Mouse (Mus musculus): ENCODE measurements around the gene Dmkn. TPM values are rescaled to one million over a fixed set of nuclear protein-coding genes. Genes with fewer than 3 reads are reported as not detected.
"Not testable (repeated sequence)": the region's sequence is repeated elsewhere in the genome, so short reads cannot be mapped to it uniquely, and the experiment has no call there.

Dmkn gene
- polyA plus RNA-seq, 1 experiment from 2014 or later: 0.74 TPM

DNA sequence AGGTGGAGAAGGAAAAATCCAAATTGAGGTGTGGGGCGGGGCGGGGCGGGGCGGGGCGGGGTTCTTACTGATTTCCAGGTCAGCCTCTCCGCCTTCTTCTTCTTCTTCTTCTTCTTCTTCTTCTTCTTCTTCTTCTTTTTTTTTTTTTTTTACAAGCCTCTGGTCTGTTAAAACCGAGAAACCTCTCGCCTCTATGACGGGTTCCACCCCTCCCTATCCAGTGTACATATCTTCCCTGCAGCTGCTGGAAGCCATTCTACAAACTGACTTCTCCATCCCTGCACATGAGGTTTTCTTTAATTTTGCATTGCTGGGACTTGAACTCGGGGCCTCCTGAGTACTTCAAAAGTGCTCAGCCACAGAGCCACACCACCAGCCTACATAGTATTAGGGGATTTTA lies 63.1 kb downstream of the Dmkn start:
- Histone ChIP-seq H3K36me3 (no peaks in the 10 kb centered on the region), H3K27ac (replicated peaks) (no peak overlapping the region), H3K4me3 (no peak overlapping the region), H3K27me3 (no peaks in the 10 kb centered on the region), H3K4me1 (no peaks in the 10 kb centered on the region), H3K9me3 (no peaks in the 10 kb centered on the region), H3K9ac (replicated peaks) (no peak overlapping the region), H3K4me2 (replicated peaks) (no peak overlapping the region)
- WGBS: 93% methylated on average over 10 of the region's 10 CpGs
- ATAC-seq (replicated peaks): no peak

DNA sequence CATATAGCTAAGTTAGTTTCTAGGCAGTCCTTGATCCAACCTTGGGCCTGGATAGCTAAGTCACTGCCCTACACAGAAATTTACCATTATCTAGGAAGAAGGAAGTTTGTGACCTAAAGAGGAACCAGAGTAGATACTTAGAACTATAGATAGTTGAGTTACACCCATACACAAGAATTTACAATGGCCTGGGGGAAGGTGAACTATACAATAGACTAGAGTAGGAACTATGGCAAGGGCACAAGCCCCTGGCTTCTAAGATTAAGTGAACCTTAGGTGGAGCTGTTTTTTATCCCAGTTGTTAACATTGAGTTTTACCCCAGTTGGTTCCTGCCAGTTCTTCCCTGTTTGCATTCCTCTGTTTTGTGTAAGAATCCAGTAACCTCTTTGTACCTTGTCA lies 65.3 kb downstream of the Dmkn start:
- not testable (repeated sequence) for H3K4me2 ChIP-seq (replicated peaks); H3K4me1 ChIP-seq; ATAC-seq (replicated peaks); H3K36me3 ChIP-seq; H3K4me3 ChIP-seq; H3K9me3 ChIP-seq; H3K9ac ChIP-seq (replicated peaks); H3K27me3 ChIP-seq; H3K27ac ChIP-seq (replicated peaks)

DNA sequence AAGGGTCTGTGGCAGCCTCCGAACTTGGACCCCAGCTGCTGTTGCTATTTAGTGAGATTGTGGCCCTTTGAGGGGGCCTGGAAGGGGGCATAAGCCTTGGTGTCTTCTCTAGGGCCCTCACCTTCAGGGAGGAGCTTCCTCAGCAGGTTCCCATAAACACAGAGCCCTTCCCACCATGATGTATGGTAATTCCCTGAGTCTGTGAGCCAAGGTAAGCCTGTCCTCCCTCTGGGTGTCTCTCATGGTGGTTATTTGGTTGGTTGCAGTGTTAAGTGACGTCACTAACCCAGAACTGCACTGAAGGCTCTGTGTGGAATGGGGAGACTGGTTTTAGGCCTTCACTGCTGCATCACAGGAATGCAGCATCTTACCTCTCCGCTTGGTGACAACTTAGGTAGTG lies 65.9 kb downstream of the Dmkn start:
- no peaks in the 10 kb centered on the region for H3K9me3 ChIP-seq
- WGBS: 70% methylated on average over 3 of the region's 3 CpGs
- H3K4me2 ChIP-seq (replicated peaks): no peak overlapping the region
- H3K36me3 ChIP-seq: no peaks in the 10 kb centered on the region
- H3K4me1 ChIP-seq: no peaks in the 10 kb centered on the region
- H3K27me3 ChIP-seq: no peaks in the 10 kb centered on the region
- H3K4me3 ChIP-seq: no peak overlapping the region
- ATAC-seq (replicated peaks): no peak
- no peak overlapping the region for H3K9ac ChIP-seq (replicated peaks)
- no peak overlapping the region for H3K27ac ChIP-seq (replicated peaks)

Other genes starting within 250 kb of the Dmkn start
- gene Arhgap33, start 228.7 kb upstream of the Dmkn start, polyA plus RNA-seq (2015; fragmentation: Nextera tagmentation; extraction: Ambion mirVana): 115 and 121 TPM in 2 replicates
- 9.3 and 10.4 TPM in 2 replicates for gene Hspb6, start 211.6 kb upstream of the Dmkn start, polyA plus RNA-seq (2015; fragmentation: Nextera tagmentation; extraction: Ambion mirVana)
- gene Proser3, start 211.5 kb upstream of the Dmkn start, polyA plus RNA-seq (2015; fragmentation: Nextera tagmentation; extraction: Ambion mirVana): 12.3 and 13.9 TPM in 2 replicates
- gene Lin37, start 203.9 kb upstream of the Dmkn start, polyA plus RNA-seq (2015; fragmentation: Nextera tagmentation; extraction: Ambion mirVana): 58.9 and 63.3 TPM in 2 replicates
- gene U2af1l4, start 200.5 kb upstream of the Dmkn start, polyA plus RNA-seq (2015; fragmentation: Nextera tagmentation; extraction: Ambion mirVana): 118 and 122 TPM in 2 replicates
- 21.7 and 22.7 TPM in 2 replicates for gene Gm49396, start 200.4 kb upstream of the Dmkn start, polyA plus RNA-seq (2015; fragmentation: Nextera tagmentation; extraction: Ambion mirVana)
- gene Psenen, start 200.1 kb upstream of the Dmkn start, polyA plus RNA-seq (2015; fragmentation: Nextera tagmentation; extraction: Ambion mirVana): 131 and 138 TPM in 2 replicates
- 6.3 and 6.6 TPM in 2 replicates for gene Igflr1, start 198.3 kb upstream of the Dmkn start, polyA plus RNA-seq (2015; fragmentation: Nextera tagmentation; extraction: Ambion mirVana)
- 10.4 and 12.0 TPM in 2 replicates for gene Kmt2b, start 175.0 kb upstream of the Dmkn start, polyA plus RNA-seq (2015; fragmentation: Nextera tagmentation; extraction: Ambion mirVana)
- gene Zbtb32, start 164.8 kb upstream of the Dmkn start, polyA plus RNA-seq (2015; fragmentation: Nextera tagmentation; extraction: Ambion mirVana): 0.33 and 0.50 TPM in 2 replicates
- 0.11 and 0.47 TPM in 2 replicates for gene Upk1a, start 150.9 kb upstream of the Dmkn start, polyA plus RNA-seq (2015; fragmentation: Nextera tagmentation; extraction: Ambion mirVana)
- 899 and 915 TPM in 2 replicates for gene Cox6b1, start 137.6 kb upstream of the Dmkn start, polyA plus RNA-seq (2015; fragmentation: Nextera tagmentation; extraction: Ambion mirVana)
- gene Etv2, start 127.9 kb upstream of the Dmkn start, polyA plus RNA-seq (2015; fragmentation: Nextera tagmentation; extraction: Ambion mirVana): not detected in 2 replicates
- 167 and 169 TPM in 2 replicates for gene Rbm42, start 113.4 kb upstream of the Dmkn start, polyA plus RNA-seq (2015; fragmentation: Nextera tagmentation; extraction: Ambion mirVana)
- gene Haus5, start 98.8 kb upstream of the Dmkn start, polyA plus RNA-seq (2015; fragmentation: Nextera tagmentation; extraction: Ambion mirVana): 36.2 and 38.3 TPM in 2 replicates
- gene Pmis2, start 92.2 kb upstream of the Dmkn start, polyA plus RNA-seq (2015; fragmentation: Nextera tagmentation; extraction: Ambion mirVana): not detected in 2 replicates
- gene 2200002J24Rik, start 64.8 kb upstream of the Dmkn start, polyA plus RNA-seq (2015; fragmentation: Nextera tagmentation; extraction: Ambion mirVana): not detected in 2 replicates
- gene Atp4a, start 51.5 kb upstream of the Dmkn start, polyA plus RNA-seq (2015; fragmentation: Nextera tagmentation; extraction: Ambion mirVana): 1.1 and 1.9 TPM in 2 replicates
- gene Tmem147, start 34.2 kb upstream of the Dmkn start, polyA plus RNA-seq (2015; fragmentation: Nextera tagmentation; extraction: Ambion mirVana): 197 and 199 TPM in 2 replicates
- gene Gapdhs, start 20.1 kb upstream of the Dmkn start, polyA plus RNA-seq (2015; fragmentation: Nextera tagmentation; extraction: Ambion mirVana): 1.1 TPM in 2 replicates
- 1.6 and 2.0 TPM in 2 replicates for gene Sbsn, start 12.3 kb upstream of the Dmkn start, polyA plus RNA-seq (2015; fragmentation: Nextera tagmentation; extraction: Ambion mirVana)
- gene Krtdap, start 24.1 kb downstream of the Dmkn start, polyA plus RNA-seq (2015; fragmentation: Nextera tagmentation; extraction: Ambion mirVana): 1.3 TPM in 1 of 2 replicates, not detected in the other
- gene Ffar2, start 60.0 kb downstream of the Dmkn start, polyA plus RNA-seq (2015; fragmentation: Nextera tagmentation; extraction: Ambion mirVana): 0.17 and 0.24 TPM in 2 replicates
- gene Ffar3, start 92.4 kb downstream of the Dmkn start, polyA plus RNA-seq (2015; fragmentation: Nextera tagmentation; extraction: Ambion mirVana): not detected in 2 replicates
- not detected in 2 replicates for gene Ffar1, start 97.8 kb downstream of the Dmkn start, polyA plus RNA-seq (2015; fragmentation: Nextera tagmentation; extraction: Ambion mirVana)
- gene Cd22, start 116.6 kb downstream of the Dmkn start, polyA plus RNA-seq (2015; fragmentation: Nextera tagmentation; extraction: Ambion mirVana): not detected in 2 replicates
- 0.77 and 1.0 TPM in 2 replicates for gene Mag, start 151.1 kb downstream of the Dmkn start, polyA plus RNA-seq (2015; fragmentation: Nextera tagmentation; extraction: Ambion mirVana)
- not detected in 2 replicates for gene Hamp2, start 160.9 kb downstream of the Dmkn start, polyA plus RNA-seq (2015; fragmentation: Nextera tagmentation; extraction: Ambion mirVana)
- not detected in 2 replicates for gene Hamp, start 180.3 kb downstream of the Dmkn start, polyA plus RNA-seq (2015; fragmentation: Nextera tagmentation; extraction: Ambion mirVana)
- gene Usf2, start 193.0 kb downstream of the Dmkn start, polyA plus RNA-seq (2015; fragmentation: Nextera tagmentation; extraction: Ambion mirVana): 24.8 and 28.9 TPM in 2 replicates
- gene Lsr, start 209.7 kb downstream of the Dmkn start, polyA plus RNA-seq (2015; fragmentation: Nextera tagmentation; extraction: Ambion mirVana): 16.0 and 20.0 TPM in 2 replicates
- gene Fam187b, start 210.0 kb downstream of the Dmkn start, polyA plus RNA-seq (2015; fragmentation: Nextera tagmentation; extraction: Ambion mirVana): 0.34 and 0.62 TPM in 2 replicates

Data from forebrain, embryonic 15.5 days (tissue).